Mouse (Mus musculus): ENCODE results near the gene 1600014C10Rik.

GRCm38 (mm10) chr7:38218631-38219367 lies 35.8 kb downstream of the 1600014C10Rik start:
- no peak for TF ChIP-seq CTCF (IDR thresholded peaks at IDR 0.05; ENCODE audit: borderline replicate concordance, insufficient read depth, low read depth, low read length)
- no peak for TF ChIP-seq POLR2A (IDR thresholded peaks at IDR 0.05; ENCODE audit: borderline replicate concordance, insufficient read depth, low read length)
